Mouse (Mus musculus): ENCODE results near the gene Trip11. TPM values are rescaled to one million over a fixed set of nuclear protein-coding genes. Genes with fewer than 3 reads are reported as not detected.
A peak's percentile ranks its signal among the peaks of the same experiment; 100 is the strongest.

Trip11 gene
- polyA plus RNA-seq, 1 experiment from 2014 or later = 28.5 TPM

- Histone ChIP-seq H3K4me2 (replicated peaks) (no peak overlapping the region), H3K9ac (no peak overlapping the region), H3K27ac (no peak overlapping the region), H3K27me3 (no peaks in the 10 kb centered on the region), H3K4me3 (no peak overlapping the region), H3K36me3 (peaks cover 52% of the 10 kb centered on the region), H3K4me1 (no peaks in the 10 kb centered on the region), H3K9me3 (replicated peaks) (no peaks in the 10 kb centered on the region)
- 85% methylated on average over 6 of the region's 6 CpGs for WGBS
- ATAC-seq (ENCODE audit: low FRiP score) = no peak
These were observed 9.2 kb upstream of the Trip11 start for GRCm38 (mm10) chr12:101922313-101922712.

- no peak overlapping the region for H3K27ac ChIP-seq
- no peak for ATAC-seq (ENCODE audit: low FRiP score)
- no peaks in the 10 kb centered on the region for H3K27me3 ChIP-seq
- no peaks in the 10 kb centered on the region for H3K4me1 ChIP-seq
- H3K4me3 ChIP-seq = no peak overlapping the region
- no peaks in the 10 kb centered on the region for H3K9me3 ChIP-seq (replicated peaks)
- no peak overlapping the region for H3K9ac ChIP-seq
- no peak overlapping the region for H3K4me2 ChIP-seq (replicated peaks)
- peaks cover 32% of the 10 kb centered on the region; the same call in 1 of the 2 replicates for H3K36me3 ChIP-seq
- WGBS = 85% methylated on average over 3 of the region's 3 CpGs
These were observed 6.8 kb upstream of the Trip11 start for GRCm38 (mm10) chr12:101919847-101920246.

GRCm38 (mm10) chr12:101917165-101917564, 4.1 kb upstream of the Trip11 start:
- Histone ChIP-seq H3K4me3 (no peak overlapping the region), H3K4me1 (peaks cover 6% of the 10 kb centered on the region), H3K9ac (no peak overlapping the region), H3K36me3 (peaks cover 8% of the 10 kb centered on the region; the same call in 1 of the 2 replicates), H3K4me2 (replicated peaks) (no peak overlapping the region), H3K27ac (no peak overlapping the region), H3K9me3 (replicated peaks) (no peaks in the 10 kb centered on the region), H3K27me3 (no peaks in the 10 kb centered on the region)
- no peak for ATAC-seq (ENCODE audit: low FRiP score)

GRCm38 (mm10) chr12:101911346-101911745, 1.7 kb downstream of the Trip11 start:
- no peak overlapping the region for H3K9ac ChIP-seq
- peak overlapping the region; percentile 77 for H3K4me2 ChIP-seq (replicated peaks)
- no peak for ATAC-seq (ENCODE audit: low FRiP score)
- no peaks in the 10 kb centered on the region for H3K9me3 ChIP-seq (replicated peaks)
- no peaks in the 10 kb centered on the region for H3K27me3 ChIP-seq
- no peak overlapping the region for H3K4me3 ChIP-seq
- WGBS = 86% methylated on average over 3 of the region's 3 CpGs
- H3K4me1 ChIP-seq = peaks cover 17% of the 10 kb centered on the region
- H3K27ac ChIP-seq = no peak overlapping the region
- peaks cover 10% of the 10 kb centered on the region for H3K36me3 ChIP-seq

- Histone ChIP-seq H3K36me3 (peaks cover 10% of the 10 kb centered on the region), H3K4me3 (no peak overlapping the region), H3K4me1 (peaks cover 17% of the 10 kb centered on the region), H3K27ac (no peak overlapping the region), H3K4me2 (replicated peaks) (no peak overlapping the region), H3K27me3 (no peaks in the 10 kb centered on the region), H3K9me3 (replicated peaks) (no peaks in the 10 kb centered on the region), H3K9ac (no peak overlapping the region)
- no peak for ATAC-seq (ENCODE audit: low FRiP score)
- WGBS = 96% methylated on average over 6 of the region's 6 CpGs
These were observed 2.7 kb downstream of the Trip11 start for GRCm38 (mm10) chr12:101910360-101910759.

- ATAC-seq (ENCODE audit: low FRiP score) = no peak
- 87% methylated on average over 12 of the region's 12 CpGs for WGBS
These were observed 7.2 kb downstream of the Trip11 start for GRCm38 (mm10) chr12:101905817-101906216.

GRCm38 (mm10) chr12:101904906-101905305, 8.2 kb downstream of the Trip11 start:
- Histone ChIP-seq H3K4me1 (no peaks in the 10 kb centered on the region; the same call in 1 of the 2 replicates), H3K4me3 (no peak overlapping the region), H3K4me2 (replicated peaks) (no peak overlapping the region), H3K9ac (no peak overlapping the region), H3K36me3 (peaks cover 17% of the 10 kb centered on the region), H3K27ac (no peak overlapping the region), H3K27me3 (no peaks in the 10 kb centered on the region), H3K9me3 (replicated peaks) (no peaks in the 10 kb centered on the region)
- no peak for ATAC-seq (ENCODE audit: low FRiP score)
- WGBS = 89% methylated on average over 4 of the region's 4 CpGs

More at GRCm38 (mm10) chr12:101905817-101906216, 7.2 kb downstream of the Trip11 start:
- Histone ChIP-seq H3K9me3 (replicated peaks) (no peaks in the 10 kb centered on the region), H3K4me2 (replicated peaks) (no peak overlapping the region), H3K27me3 (no peaks in the 10 kb centered on the region), H3K4me1 (no peaks in the 10 kb centered on the region; the same call in 1 of the 2 replicates), H3K36me3 (peaks cover 17% of the 10 kb centered on the region), H3K9ac (no peak overlapping the region), H3K27ac (no peak overlapping the region), H3K4me3 (no peak overlapping the region)

- Histone ChIP-seq H3K9ac (no peak overlapping the region), H3K36me3 (peaks cover 17% of the 10 kb centered on the region), H3K4me2 (replicated peaks) (no peak overlapping the region), H3K4me1 (no peaks in the 10 kb centered on the region; the same call in 1 of the 2 replicates), H3K9me3 (replicated peaks) (no peaks in the 10 kb centered on the region), H3K27me3 (no peaks in the 10 kb centered on the region), H3K27ac (no peak overlapping the region), H3K4me3 (no peak overlapping the region)
- ATAC-seq (ENCODE audit: low FRiP score) = no peak
- 98% methylated on average over 3 of the region's 3 CpGs for WGBS
These were observed 8.9 kb downstream of the Trip11 start for GRCm38 (mm10) chr12:101904170-101904569.

- no peaks in the 10 kb centered on the region for H3K9me3 ChIP-seq (replicated peaks)
- no peak for ATAC-seq (ENCODE audit: low FRiP score)
- H3K4me2 ChIP-seq (replicated peaks) = no peak overlapping the region
- H3K27ac ChIP-seq = no peak overlapping the region
- no peak overlapping the region for H3K9ac ChIP-seq
- WGBS = 94% methylated on average over 2 of the region's 2 CpGs
- H3K4me3 ChIP-seq = no peak overlapping the region
- H3K36me3 ChIP-seq = peaks cover 12% of the 10 kb centered on the region
- no peaks in the 10 kb centered on the region for H3K27me3 ChIP-seq
- H3K4me1 ChIP-seq = no peaks in the 10 kb centered on the region
These were observed 13.3 kb downstream of the Trip11 start for GRCm38 (mm10) chr12:101899671-101900245.

- no peak overlapping the region for H3K4me3 ChIP-seq
- peaks cover 10% of the 10 kb centered on the region for H3K36me3 ChIP-seq
- H3K27ac ChIP-seq = no peak overlapping the region
- H3K27me3 ChIP-seq = no peaks in the 10 kb centered on the region
- no peak overlapping the region for H3K4me2 ChIP-seq (replicated peaks)
- no peak overlapping the region for H3K9ac ChIP-seq
- H3K4me1 ChIP-seq = no peaks in the 10 kb centered on the region
- WGBS = 93% methylated on average over 8 of the region's 8 CpGs
- no peak for ATAC-seq (ENCODE audit: low FRiP score)
- H3K9me3 ChIP-seq (replicated peaks) = no peaks in the 10 kb centered on the region
These were observed 14.1 kb downstream of the Trip11 start for GRCm38 (mm10) chr12:101898966-101899365.

GRCm38 (mm10) chr12:101897113-101897512, 16.0 kb downstream of the Trip11 start:
- H3K27ac ChIP-seq = no peak overlapping the region
- no peak overlapping the region for H3K4me2 ChIP-seq (replicated peaks)
- H3K9ac ChIP-seq = no peak overlapping the region
- no peaks in the 10 kb centered on the region for H3K9me3 ChIP-seq (replicated peaks)
- ATAC-seq (ENCODE audit: low FRiP score) = no peak
- WGBS = 83% methylated on average over 7 of the region's 7 CpGs
- no peak overlapping the region for H3K4me3 ChIP-seq
- H3K4me1 ChIP-seq = no peaks in the 10 kb centered on the region
- H3K27me3 ChIP-seq = no peaks in the 10 kb centered on the region
- peaks cover 19% of the 10 kb centered on the region for H3K36me3 ChIP-seq

- Histone ChIP-seq H3K27me3 (no peaks in the 10 kb centered on the region), H3K4me2 (replicated peaks) (no peak overlapping the region), H3K4me1 (no peaks in the 10 kb centered on the region), H3K9me3 (replicated peaks) (no peaks in the 10 kb centered on the region), H3K27ac (no peak overlapping the region), H3K4me3 (no peak overlapping the region), H3K36me3 (peaks cover 38% of the 10 kb centered on the region), H3K9ac (no peak overlapping the region)
- WGBS = 86% methylated on average over 8 of the region's 8 CpGs
- ATAC-seq (ENCODE audit: low FRiP score) = no peak
These were observed 19.8 kb downstream of the Trip11 start for GRCm38 (mm10) chr12:101893296-101893695.

GRCm38 (mm10) chr12:101892832-101893231, 20.2 kb downstream of the Trip11 start:
- no peak for ATAC-seq (ENCODE audit: low FRiP score)
- no peaks in the 10 kb centered on the region for H3K4me1 ChIP-seq
- peaks cover 40% of the 10 kb centered on the region for H3K36me3 ChIP-seq
- no peak overlapping the region for H3K4me2 ChIP-seq (replicated peaks)
- 91% methylated on average over 2 of the region's 2 CpGs for WGBS
- no peaks in the 10 kb centered on the region for H3K27me3 ChIP-seq
- no peak overlapping the region for H3K9ac ChIP-seq
- H3K27ac ChIP-seq = no peak overlapping the region
- H3K4me3 ChIP-seq = no peak overlapping the region
- no peaks in the 10 kb centered on the region for H3K9me3 ChIP-seq (replicated peaks)
